Mouse (Mus musculus) lung, adult 2 months (tissue): ENCODE results near the gene Get4.

ENCODE experiments used
- CTCF ChIP-seq: fragments of 200-500 bp; IDR thresholded peaks from 2 replicates; pipeline ENCODE4 v1.5.1; 2011; ENCODE audit warnings: mild to moderate bottlenecking, low read length, control low read depth; ENCODE audit not compliant: insufficient read depth
- POLR2A ChIP-seq: fragments of 200-500 bp; IDR thresholded peaks from 2 replicates; pipeline ENCODE4 v1.6.1; 2011; ENCODE audit warnings: low read depth, mild to moderate bottlenecking, control low read depth, low read length, borderline replicate concordance; ENCODE audit errors: extremely low read depth

- TF ChIP-seq CTCF (no peak), POLR2A (no peak)
Measured at GRCm38 (mm10) chr5:139234423-139234822, 17.7 kb upstream of the Get4 start.
